18 mouse cellular contexts compared by ENCODE assay signal in the genomic region with DNA sequence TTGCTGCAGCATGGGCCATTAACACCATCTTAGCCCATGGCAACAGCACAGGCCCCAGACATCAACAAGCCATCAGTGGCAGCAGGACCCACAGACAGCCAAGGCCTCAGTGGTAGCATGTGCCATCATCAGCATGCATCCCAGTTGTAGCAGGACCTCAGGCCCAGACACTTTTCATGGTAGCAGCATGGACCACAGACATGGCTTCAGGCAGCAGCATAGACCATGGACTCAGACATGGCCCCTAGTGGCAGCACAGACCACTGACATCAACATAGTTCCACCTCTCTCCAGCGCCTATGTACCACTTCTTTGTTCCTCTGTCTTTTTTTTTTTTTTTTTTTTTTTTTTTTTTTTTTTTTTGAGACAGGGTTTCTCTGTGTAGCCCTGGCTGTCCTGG.
DNase-seq lines count a peak whose midpoint lies in the region; ATAC-seq and TF ChIP-seq lines count a peak whose summit lies in the region.
"Had no signal": no experiment of that assay in that cellular context is flagged by ENCODE, and none has a peak within 500 bp of the region (broad histone marks: within the 10 kb centered on the region; RNA-seq: fewer than 3 reads in every experiment).

No protein-coding gene starts in this region.

- H3K27me3 ChIP-seq in intestine, postnatal 0 days (replicated peaks; ENCODE audit: control insufficient read depth, insufficient read depth, low read length), result no peaks in the 10 kb centered on the region
- no peaks in the 10 kb centered on the region for H3K27me3 ChIP-seq in intestine, embryonic 16.5 days (replicated peaks; ENCODE audit: control insufficient read depth, insufficient read depth, low read length)
- no peaks in the 10 kb centered on the region for H3K27me3 ChIP-seq in megakaryocyte, embryonic 14.5 days (replicated peaks)
- H3K27me3 ChIP-seq in liver, embryonic 12.5 days (replicated peaks), result no peaks in the 10 kb centered on the region
- H3K27me3 ChIP-seq in stomach, embryonic 16.5 days (ENCODE audit: control insufficient read depth, insufficient read depth, low read length), result no peaks in the 10 kb centered on the region
- H3K27me3 ChIP-seq: forebrain, embryonic 13.5 days; heart, embryonic 15.5 days had no signal

- 100% methylated on average over 1 of the region's 1 CpGs for WGBS in intestine, postnatal 0 days
- WGBS in intestine, embryonic 16.5 days, result 76% methylated on average over 1 of the region's 1 CpGs
- WGBS in liver, embryonic 12.5 days (ENCODE audit: insufficient replicate concordance), result 78% methylated on average over 1 of the region's 1 CpGs
- 92% methylated on average over 1 of the region's 1 CpGs for WGBS in stomach, embryonic 16.5 days

- no peaks in the 10 kb centered on the region for H3K4me1 ChIP-seq in intestine, postnatal 0 days (replicated peaks; ENCODE audit: control insufficient read depth, insufficient read depth, low read length)
- H3K4me1 ChIP-seq in intestine, embryonic 16.5 days (ENCODE audit: control insufficient read depth, insufficient read depth, low read length), result no peaks in the 10 kb centered on the region
- peaks cover 92% of the 10 kb centered on the region for H3K4me1 ChIP-seq in megakaryocyte, embryonic 14.5 days
- H3K4me1 ChIP-seq in liver, embryonic 12.5 days, result peaks cover 41% of the 10 kb centered on the region
- no peaks in the 10 kb centered on the region for H3K4me1 ChIP-seq in stomach, embryonic 16.5 days (ENCODE audit: control insufficient read depth, insufficient read depth, low read length)
- H3K4me1 ChIP-seq: heart, embryonic 15.5 days had no signal

- no peak overlapping the region for H3K4me2 ChIP-seq in intestine, postnatal 0 days (replicated peaks; ENCODE audit: low read depth)
- no peak overlapping the region for H3K4me2 ChIP-seq in intestine, embryonic 16.5 days (ENCODE audit: low read depth, low read length)
- no peak overlapping the region for H3K4me2 ChIP-seq in liver, embryonic 12.5 days
- no peak overlapping the region for H3K4me2 ChIP-seq in stomach, embryonic 16.5 days (ENCODE audit: low read depth, low read length)
- H3K4me2 ChIP-seq: forebrain, embryonic 13.5 days; heart, embryonic 15.5 days had no signal

- TF ChIP-seq CTCF in intestine, postnatal 0 days (IDR thresholded peaks at IDR 0.05; ENCODE audit: low read depth), result peak; percentile 43

- no peak overlapping the region for H3K4me3 ChIP-seq in intestine, postnatal 0 days (ENCODE audit: low read depth, low read length)
- H3K4me3 ChIP-seq in intestine, embryonic 16.5 days (ENCODE audit: low read length), result no peak overlapping the region
- H3K4me3 ChIP-seq in megakaryocyte, embryonic 14.5 days (replicated peaks), result peak overlapping the region; percentile 72
- no peak overlapping the region for H3K4me3 ChIP-seq in liver, embryonic 12.5 days
- H3K4me3 ChIP-seq in stomach, embryonic 16.5 days (replicated peaks; ENCODE audit: low read length), result no peak overlapping the region
- H3K4me3 ChIP-seq: forebrain, embryonic 13.5 days; heart, adult 2 months; heart, embryonic 15.5 days; hindbrain, embryonic 10.5 days had no signal

- no peak for ATAC-seq in intestine, postnatal 0 days
- no peak for ATAC-seq in intestine, embryonic 16.5 days
- ATAC-seq in megakaryocyte, adult 5-6 weeks (ENCODE audit: poor library complexity, severe bottlenecking), result no peak
- ATAC-seq in liver, embryonic 12.5 days, result 0 out of 2 replicates have a peak, but pooled peaks have one; percentile 27
- ATAC-seq in stomach, embryonic 16.5 days (ENCODE audit: insufficient read depth, low FRiP score), result 0 out of 2 replicates have a peak, but pooled peaks have one; percentile 44
- ATAC-seq: forebrain, embryonic 13.5 days had no signal

- no peak overlapping the region for H3K9ac ChIP-seq in intestine, postnatal 0 days (ENCODE audit: low read depth, low read length)
- H3K9ac ChIP-seq in intestine, embryonic 16.5 days (ENCODE audit: low read depth, low read length), result no peak overlapping the region
- H3K9ac ChIP-seq in liver, embryonic 12.5 days, result no peak overlapping the region
- H3K9ac ChIP-seq in stomach, embryonic 16.5 days (ENCODE audit: low read length), result no peak overlapping the region
- H3K9ac ChIP-seq: forebrain, embryonic 13.5 days; heart, embryonic 15.5 days had no signal

- DNase-seq in cerebellum, adult 8-10 months, result no peak
- DNase-seq in neural tube, embryonic 10.5 days (ENCODE audit: extremely low spot score, low spot score), result no peak
- DNase-seq: adrenal gland, postnatal 36 days; cerebellum, adult 2 months; gastrocnemius, postnatal 10 days; heart, adult 2 months; kidney, adult 9 months; kidney, postnatal 36 days; thymus, adult 2 months had no signal

- no peaks in the 10 kb centered on the region for H3K36me3 ChIP-seq in intestine, postnatal 0 days (ENCODE audit: control insufficient read depth, insufficient read depth)
- no peaks in the 10 kb centered on the region for H3K36me3 ChIP-seq in intestine, embryonic 16.5 days (ENCODE audit: control insufficient read depth, insufficient read depth, low read length)
- H3K36me3 ChIP-seq in megakaryocyte, embryonic 14.5 days (replicated peaks; ENCODE audit: low read length), result peaks cover 58% of the 10 kb centered on the region
- H3K36me3 ChIP-seq in liver, embryonic 12.5 days, result no peaks in the 10 kb centered on the region
- H3K36me3 ChIP-seq in stomach, embryonic 16.5 days (ENCODE audit: control insufficient read depth, insufficient read depth, low read length), result no peaks in the 10 kb centered on the region
- H3K36me3 ChIP-seq: heart, embryonic 15.5 days; hindbrain, embryonic 10.5 days had no signal

- no peaks in the 10 kb centered on the region for H3K9me3 ChIP-seq in intestine, postnatal 0 days (ENCODE audit: control insufficient read depth)
- no peaks in the 10 kb centered on the region for H3K9me3 ChIP-seq in intestine, embryonic 16.5 days (ENCODE audit: control insufficient read depth, low read length)
- H3K9me3 ChIP-seq in megakaryocyte, embryonic 14.5 days, result peaks cover 5% of the 10 kb centered on the region; the same call in 1 of the 2 replicates
- H3K9me3 ChIP-seq in liver, embryonic 12.5 days (replicated peaks), result no peaks in the 10 kb centered on the region
- H3K9me3 ChIP-seq in stomach, embryonic 16.5 days (replicated peaks; ENCODE audit: control insufficient read depth, low read length), result no peaks in the 10 kb centered on the region
- H3K9me3 ChIP-seq: heart, embryonic 15.5 days had no signal

- no peak overlapping the region for H3K27ac ChIP-seq in intestine, postnatal 0 days (ENCODE audit: low read depth, low read length)
- H3K27ac ChIP-seq in intestine, embryonic 16.5 days (ENCODE audit: low read length), result no peak overlapping the region
- no peak overlapping the region for H3K27ac ChIP-seq in liver, embryonic 12.5 days
- H3K27ac ChIP-seq in stomach, embryonic 16.5 days (ENCODE audit: low read length), result no peak overlapping the region
- H3K27ac ChIP-seq: forebrain, embryonic 13.5 days; heart, adult 2 months; heart, embryonic 15.5 days; hindbrain, embryonic 10.5 days had no signal

Comparison
In these comparisons a context has a peak if more than half of its experiments do, and no peak if none do; other contexts are left out.
1. ATAC-seq: peak in liver, embryonic 12.5 days (single experiment) and stomach, embryonic 16.5 days (single experiment); none in intestine, postnatal 0 days (single experiment), intestine, embryonic 16.5 days (single experiment) and megakaryocyte, adult 5-6 weeks (single experiment).